Mouse (Mus musculus): Measurements from ENCODE around the gene Map3k19.

- TF ChIP-seq CTCF (IDR thresholded peaks at IDR 0.05; ENCODE audit: insufficient read depth, low read depth, low read length), result no peak
- no peak for TF ChIP-seq POLR2A (IDR thresholded peaks at IDR 0.05; ENCODE audit: insufficient read depth, low read depth, low read length)
Observed at GRCm38 (mm10) chr1:127795087-127795769, 59.6 kb downstream of the Map3k19 start.

Measured in olfactory bulb, adult 2 months (tissue).